In the genomic region with DNA sequence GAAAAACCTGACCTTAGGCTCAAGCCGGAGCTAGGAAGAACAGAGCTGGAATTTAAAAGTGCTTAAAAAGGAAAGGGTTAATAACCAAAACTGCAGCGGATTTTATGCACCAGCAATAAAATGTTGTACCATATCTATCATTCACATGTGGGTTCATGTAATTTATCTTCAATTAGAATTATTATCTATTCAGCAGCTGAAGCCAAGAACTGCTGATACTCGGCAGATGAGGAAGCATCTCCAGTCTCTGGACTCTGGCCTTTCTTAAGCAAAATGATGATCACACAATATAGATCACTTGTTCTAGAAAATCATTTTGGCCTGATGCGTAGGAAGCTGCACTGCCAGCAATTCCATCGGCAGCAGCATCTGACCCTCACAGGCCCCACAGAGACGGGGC, we compare ENCODE assay signal across 21 mouse cellular contexts.
"Had no signal": no experiment of that assay in that cellular context is flagged by ENCODE, and none has a peak within 500 bp of the region (broad histone marks: within the 10 kb centered on the region; RNA-seq: fewer than 3 reads in every experiment).

No protein-coding gene starts in this region.

- H3K9me3 ChIP-seq: kidney, embryonic 15.5 days; liver, embryonic 13.5 days; midbrain, embryonic 10.5 days; midbrain, embryonic 15.5 days; neural tube, embryonic 12.5 days; neural tube, embryonic 15.5 days had no signal

- H3K4me3 ChIP-seq: kidney, embryonic 15.5 days; left cerebral cortex, adult 2 months; liver, embryonic 13.5 days; midbrain, embryonic 10.5 days; midbrain, embryonic 15.5 days; neural tube, embryonic 12.5 days; neural tube, embryonic 15.5 days had no signal

- DNase-seq: kidney, adult 11 months; kidney, adult 8-10 months; kidney, postnatal 10 days; kidney, postnatal 36 days; layer of hippocampus, postnatal 36 days; liver, embryonic 13.5 days; lung, adult 2 months; lung, postnatal 14 days; lung, postnatal 4 days; right cerebral cortex, adult 18-20 months; right cerebral cortex, postnatal 14 days; right cerebral cortex, postnatal 4 days; thymus, adult 18-20 months; thymus, postnatal 4 days had no signal

- H3K27ac ChIP-seq: kidney, embryonic 15.5 days; left cerebral cortex, adult 2 months; liver, embryonic 13.5 days; midbrain, embryonic 10.5 days; midbrain, embryonic 15.5 days; neural tube, embryonic 12.5 days; neural tube, embryonic 15.5 days; stomach, postnatal 0 days had no signal

- H3K4me1 ChIP-seq: midbrain, embryonic 10.5 days; midbrain, embryonic 15.5 days; neural tube, embryonic 15.5 days had no signal

- ATAC-seq: midbrain, embryonic 15.5 days had no signal

- H3K9ac ChIP-seq: kidney, embryonic 15.5 days; liver, embryonic 13.5 days; midbrain, embryonic 15.5 days; neural tube, embryonic 12.5 days; neural tube, embryonic 15.5 days had no signal

- H3K4me2 ChIP-seq: kidney, embryonic 15.5 days; liver, embryonic 13.5 days; midbrain, embryonic 15.5 days; neural tube, embryonic 12.5 days; neural tube, embryonic 15.5 days had no signal

- H3K27me3 ChIP-seq: kidney, embryonic 15.5 days; liver, embryonic 13.5 days; midbrain, embryonic 15.5 days; neural tube, embryonic 12.5 days; neural tube, embryonic 15.5 days had no signal
